Mouse (Mus musculus): Measurements from ENCODE around the gene Mdm2.

DNA sequence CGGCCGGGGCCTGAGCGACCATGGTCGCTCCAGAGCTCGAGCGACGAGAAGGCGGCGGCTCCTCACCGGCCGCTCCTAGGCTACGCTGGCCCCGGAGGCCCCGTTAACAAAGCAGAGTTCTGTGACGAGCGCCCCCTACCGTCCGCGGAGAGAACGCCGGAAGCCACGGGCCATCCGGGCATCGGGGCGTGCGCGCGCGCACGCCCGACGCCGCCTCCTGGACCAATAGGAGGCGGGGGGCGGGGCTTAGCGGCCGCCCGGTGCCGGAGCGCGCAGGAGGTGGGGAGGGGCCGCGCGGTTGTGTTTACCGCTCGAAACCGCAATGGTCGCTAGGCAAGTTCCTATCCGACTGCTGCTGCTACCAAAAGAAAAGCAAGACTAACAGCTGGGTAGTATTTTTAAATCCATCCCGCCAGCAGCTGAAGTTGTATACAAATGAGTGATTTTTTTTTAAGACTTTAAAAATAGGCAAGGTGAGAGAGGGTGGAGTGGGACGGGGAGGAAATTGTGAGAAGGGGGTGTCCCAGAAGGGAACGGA is at the start of gene Mdm2:
- peak; percentile 44 for TF ChIP-seq CTCF (IDR thresholded peaks at IDR 0.05; ENCODE audit: extremely low read depth, insufficient read depth, low read length)
- peak; percentile 42; the same call in 1 of the 2 replicates for TF ChIP-seq POLR2A (IDR thresholded peaks at IDR 0.05; ENCODE audit: extremely low read depth, insufficient read depth, low read length)
